Mouse (Mus musculus): ENCODE measurements around the gene Ivd.
A peak's percentile ranks its signal among the peaks of the same experiment; 100 is the strongest.

The Ivd gene

DNA sequence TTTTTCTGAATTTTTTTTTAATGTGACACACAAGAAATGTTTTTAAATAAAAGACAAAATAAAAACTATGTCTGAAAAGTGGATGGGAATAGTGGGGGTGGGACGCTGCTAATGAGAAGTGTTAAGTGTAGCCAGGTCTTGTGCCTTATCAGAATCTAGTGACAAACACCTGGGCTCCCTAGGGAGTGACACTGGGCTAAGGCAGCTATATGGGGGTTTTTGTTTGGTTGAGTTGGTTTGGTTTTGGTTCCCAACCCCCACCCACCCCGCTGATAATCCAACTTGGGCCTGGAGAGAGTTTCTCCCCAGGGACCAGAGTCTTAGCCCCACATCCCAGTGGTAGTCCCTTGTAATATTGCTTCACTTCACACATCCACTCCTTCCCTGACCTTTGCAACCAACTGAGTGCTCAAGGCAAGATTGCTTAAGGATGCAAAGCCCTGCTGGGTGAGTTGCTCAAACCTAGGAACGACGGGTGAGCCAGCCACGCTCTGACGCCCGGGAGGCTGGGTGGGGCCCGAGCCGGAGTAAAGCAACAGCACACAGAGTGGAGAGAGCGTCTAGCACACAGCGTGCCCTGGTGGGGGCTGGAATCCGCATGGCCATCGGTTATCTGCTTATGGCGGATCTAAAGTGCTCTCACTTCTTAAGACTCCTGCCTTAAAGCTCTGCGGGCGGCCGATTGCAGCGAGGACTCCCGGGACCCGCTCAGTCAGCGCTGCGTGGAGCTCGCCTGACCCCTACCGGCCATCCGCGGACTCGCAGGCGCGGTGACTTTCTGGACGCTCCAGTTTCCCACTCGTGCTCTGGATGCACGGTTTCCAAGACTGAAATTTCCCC, 21.3 kb downstream of the Ivd start:
- peak; percentile 71 for DNase-seq (ENCODE audit: low spot score)

DNA sequence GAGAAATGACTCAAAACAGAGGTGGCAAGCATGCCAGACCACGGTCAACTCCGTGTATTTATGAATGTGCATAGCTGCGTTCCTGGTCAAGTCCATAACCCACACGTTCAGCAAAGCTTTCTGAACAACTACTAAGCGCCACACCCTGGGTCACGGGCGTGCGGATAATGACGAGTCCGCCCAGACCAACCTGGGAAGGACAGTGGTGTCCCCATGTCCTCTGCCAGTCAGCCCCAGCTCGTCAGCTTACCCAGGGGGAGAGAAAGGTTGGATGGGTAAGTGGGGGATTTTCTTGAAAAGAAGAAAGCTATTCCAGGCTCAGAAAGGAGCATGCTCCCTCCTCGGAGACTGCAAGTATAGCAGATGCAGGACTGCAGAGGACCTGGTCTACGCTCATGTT, 25.7 kb downstream of the Ivd start:
- DNase-seq (ENCODE audit: low spot score) = no peak

DNA sequence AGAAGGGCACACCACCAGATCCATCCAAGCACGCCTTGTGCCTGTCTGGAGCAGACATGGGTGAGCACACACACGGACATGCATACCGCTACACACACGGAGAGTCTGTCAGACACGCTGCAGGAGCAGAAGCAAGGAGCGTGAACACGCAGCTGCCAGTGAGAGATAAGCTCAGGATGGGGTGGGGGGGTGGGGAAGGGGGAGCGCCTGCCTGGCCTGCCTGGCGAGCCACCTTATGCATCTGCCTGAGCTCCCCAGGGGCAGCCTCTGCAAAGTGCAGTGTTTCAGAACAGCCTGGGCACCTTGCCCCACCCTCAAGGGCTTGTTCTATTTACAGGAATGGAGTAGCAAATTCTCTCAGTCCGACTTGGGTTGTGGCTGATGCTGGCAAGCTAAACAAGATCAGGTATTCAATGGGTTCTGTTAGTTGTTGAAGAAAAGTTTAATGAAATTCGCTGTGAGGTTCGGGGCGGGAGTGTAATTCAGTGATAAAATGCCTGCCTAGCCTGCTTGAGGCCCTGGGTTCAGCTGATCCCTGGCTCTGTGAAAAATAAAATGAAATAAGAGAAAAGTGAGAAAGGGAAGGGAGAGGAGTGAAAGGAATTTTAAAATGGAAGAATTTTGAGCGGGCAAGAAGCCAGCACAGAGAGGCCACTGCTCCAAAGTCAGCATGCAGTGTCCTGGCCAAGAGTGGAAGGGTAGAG, 26.2 kb downstream of the Ivd start:
- DNase-seq (ENCODE audit: low spot score) = no peak

DNA sequence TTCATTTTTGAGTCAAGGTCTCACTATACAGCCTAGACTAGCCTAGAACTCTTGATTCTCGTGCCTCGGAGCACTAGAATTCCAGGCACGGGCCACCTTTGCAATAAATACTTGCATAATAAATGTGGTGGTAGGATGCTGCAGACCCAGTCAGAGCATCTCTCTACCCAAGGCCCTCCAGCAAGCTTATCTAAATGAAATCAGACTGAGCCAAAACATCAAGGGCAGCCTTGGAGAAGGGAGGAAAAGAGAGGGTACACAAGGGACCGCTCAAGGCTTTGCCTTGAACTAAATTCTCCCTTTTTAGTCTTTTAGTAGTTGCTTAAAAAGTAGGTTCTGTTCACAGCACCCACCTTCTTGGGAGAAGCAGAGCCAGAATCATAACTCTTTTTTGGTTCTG, 29.4 kb downstream of the Ivd start:
- DNase-seq (ENCODE audit: low spot score) = peak; percentile 31

DNA sequence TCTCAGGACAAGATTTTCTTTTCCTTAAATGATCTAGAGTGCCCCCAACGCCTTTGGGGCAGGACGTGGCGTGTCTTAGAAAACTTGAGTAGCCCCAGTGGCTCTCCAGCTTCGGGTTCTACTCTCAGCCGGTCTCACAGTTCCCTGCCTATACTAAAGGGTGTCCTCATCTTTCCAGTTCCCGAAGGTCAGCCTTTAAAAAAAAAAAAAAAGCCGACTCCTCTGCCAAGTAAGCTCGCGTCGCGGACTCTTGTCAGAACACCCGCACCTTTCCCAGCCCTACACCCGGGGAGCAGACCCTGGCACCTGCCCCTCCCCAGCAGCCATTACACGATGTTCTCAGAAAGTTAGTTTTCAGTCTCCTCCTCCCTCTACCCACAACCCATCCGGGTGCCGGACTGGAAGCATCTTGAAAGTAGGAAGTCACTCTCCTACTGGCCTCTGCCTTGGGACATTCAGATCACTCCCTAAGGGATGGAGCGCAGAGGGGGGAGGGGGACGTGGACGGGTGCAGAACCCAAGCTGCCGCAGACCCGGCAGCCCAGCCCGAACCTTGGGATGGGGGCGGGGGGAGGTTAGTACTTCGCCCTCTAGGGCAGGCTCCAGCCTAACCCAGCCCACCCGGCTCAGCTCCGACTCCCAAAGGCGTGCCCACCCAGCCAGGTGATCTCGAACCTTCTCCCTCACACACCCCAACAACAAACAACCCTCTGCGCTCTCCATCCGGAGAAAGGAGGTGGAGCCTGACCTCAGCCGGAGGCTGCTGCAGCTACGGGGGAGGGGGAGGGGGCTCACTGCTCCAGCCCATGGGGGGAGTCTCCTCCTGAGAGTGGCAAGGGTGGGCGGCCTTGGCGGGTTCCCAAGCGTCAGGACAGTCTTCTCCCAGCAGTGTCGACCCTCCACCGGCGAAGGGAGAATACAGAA, 34.5 kb downstream of the Ivd start:
- peak; percentile 50 for DNase-seq (ENCODE audit: low spot score)

DNA sequence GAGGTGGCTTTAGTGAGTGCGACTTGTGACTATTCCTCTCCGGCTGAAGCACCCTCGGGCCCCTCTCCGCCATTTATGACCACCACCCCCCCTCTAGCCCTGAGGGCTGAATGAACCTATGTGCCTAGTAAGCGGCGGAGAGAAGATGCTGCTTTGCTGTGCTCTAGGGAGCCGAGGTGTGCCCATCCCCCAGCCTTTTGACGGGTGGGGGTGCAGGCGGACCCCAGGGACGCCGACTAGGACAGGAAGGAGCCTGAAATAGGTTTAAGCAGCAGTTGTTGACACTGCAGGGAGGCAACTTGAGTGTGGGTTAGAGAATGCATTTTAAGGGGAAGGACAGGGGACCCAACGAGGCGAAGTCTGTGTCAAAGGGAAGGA, 35.1 kb downstream of the Ivd start:
- DNase-seq (ENCODE audit: low spot score) = no peak

DNA sequence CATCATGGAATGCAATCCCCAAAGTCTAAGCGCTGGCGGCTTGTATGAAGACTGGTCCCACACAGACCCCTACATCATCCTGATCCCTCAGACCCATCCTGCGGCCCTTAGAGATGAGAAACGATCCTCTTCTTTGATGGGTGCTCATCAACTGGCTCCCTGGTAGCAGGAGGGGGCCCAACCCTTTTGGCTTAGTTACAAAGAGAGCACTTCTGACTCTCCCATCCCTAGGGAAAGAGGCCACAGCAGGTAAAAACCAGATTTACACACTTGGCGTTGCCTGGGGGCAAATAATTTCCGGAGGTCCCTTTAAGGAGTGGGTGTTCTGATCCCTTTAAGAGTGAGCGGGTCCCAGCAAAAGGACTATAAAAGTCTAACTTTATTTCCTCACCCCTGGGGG, 35.6 kb downstream of the Ivd start:
- DNase-seq (ENCODE audit: low spot score) = no peak

DNA sequence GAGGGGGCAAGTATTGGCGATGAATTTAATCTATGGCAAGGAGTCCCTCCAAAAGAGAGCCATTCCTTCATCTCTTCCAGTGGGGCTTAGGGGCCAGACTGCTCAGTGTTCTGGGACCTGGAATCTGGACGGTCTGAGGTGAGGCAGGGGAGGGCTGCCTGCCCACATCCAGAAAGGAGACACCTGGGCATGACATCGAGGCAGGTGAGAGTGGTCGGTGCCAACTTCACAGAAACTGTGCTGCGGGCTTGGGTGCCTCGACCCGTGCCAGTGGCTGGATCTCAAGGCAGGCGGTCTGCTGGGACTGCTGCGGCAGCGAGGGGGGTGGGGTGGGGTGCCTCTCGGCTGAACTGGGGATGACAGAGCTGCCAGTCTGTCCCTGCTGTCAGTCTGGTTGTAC, 36.1 kb downstream of the Ivd start:
- no peak for DNase-seq (ENCODE audit: low spot score)

DNA sequence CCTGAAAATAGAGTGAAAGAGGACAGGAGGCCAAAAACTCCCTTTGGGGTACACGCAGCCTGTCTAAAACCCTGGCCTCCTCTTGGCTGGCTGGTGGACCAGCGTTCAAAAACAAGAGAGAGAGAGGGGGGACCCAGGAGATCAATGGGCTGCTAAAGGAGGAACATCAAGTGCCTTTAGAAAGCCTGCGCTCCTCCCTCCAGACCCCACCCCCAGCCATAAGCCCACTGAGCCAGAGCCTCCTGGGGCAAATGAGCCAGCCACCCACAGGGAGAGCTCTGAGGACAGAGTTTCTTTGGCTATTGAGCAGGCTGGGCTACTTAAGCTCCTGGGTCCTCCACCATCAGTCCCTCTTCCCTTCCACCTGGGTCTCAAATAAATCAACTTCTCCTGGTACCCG, 37.0 kb downstream of the Ivd start:
- DNase-seq (ENCODE audit: low spot score) = no peak

DNA sequence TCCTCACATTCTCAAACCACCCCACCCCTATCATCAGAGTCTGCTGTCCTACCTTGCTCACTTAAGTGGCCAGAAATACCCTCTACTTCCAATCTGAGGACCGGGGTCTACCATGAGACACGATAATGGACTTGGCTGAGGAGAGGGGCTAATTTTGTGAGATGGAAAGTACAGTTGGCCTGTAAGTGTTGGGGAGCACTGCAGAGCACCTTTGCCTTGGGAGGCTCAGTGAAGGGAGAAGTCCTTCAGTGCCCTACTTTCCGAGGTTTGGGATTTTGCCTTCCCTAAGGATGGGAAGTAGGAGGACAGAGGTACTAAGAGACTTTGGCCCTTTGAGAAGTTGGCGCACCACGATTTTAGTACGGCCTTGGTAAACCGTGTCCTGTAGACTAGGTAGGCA, 37.6 kb downstream of the Ivd start:
- DNase-seq (ENCODE audit: low spot score) = no peak

DNA sequence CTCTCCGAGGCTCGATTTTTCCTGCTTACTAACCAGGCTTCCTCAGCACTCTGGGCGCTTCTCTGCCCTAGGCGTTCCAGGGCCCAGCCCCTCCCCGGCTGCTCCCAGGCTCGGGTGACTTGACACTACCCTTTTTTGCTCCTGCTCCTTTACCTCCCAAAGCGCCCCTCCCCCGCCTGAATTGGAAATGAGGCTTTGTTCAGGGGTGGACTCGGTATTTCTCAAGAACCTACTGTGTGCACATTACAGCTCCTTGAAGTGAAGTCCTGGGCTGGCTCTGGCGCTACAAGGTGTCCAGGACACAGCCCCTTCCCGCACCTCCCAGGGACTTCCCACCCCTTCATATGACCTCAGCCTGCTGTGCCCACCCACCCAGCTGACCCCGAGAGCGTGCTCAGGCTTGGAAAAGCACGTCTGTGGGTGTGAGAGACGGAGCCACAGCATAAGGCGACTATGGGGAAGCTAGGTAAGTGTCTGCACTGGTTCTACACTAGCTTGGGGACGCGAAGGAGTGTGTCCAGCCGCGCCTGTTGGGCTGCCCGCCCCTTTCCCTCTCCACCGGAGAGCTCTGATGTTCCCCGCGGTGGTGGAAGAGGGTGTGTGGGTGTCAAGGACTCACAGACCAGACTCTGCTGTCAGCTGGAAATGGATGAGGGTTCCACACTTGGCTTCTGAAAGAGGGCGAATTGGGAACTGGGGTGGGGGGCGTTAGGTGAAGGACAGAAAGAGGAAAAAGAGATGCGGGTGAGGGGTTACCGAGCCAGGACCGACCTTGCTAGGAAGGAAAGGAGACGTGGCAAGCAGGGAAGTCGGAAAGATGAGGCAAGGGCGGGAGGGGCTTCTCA, 38.4 kb downstream of the Ivd start, which contains the start of gene Bahd1:
TSS of gene Bahd1 (plus strand) at position 397 of the 845 bp plus-strand sequence.
- DNase-seq (ENCODE audit: low spot score) = peak; percentile 54

DNA sequence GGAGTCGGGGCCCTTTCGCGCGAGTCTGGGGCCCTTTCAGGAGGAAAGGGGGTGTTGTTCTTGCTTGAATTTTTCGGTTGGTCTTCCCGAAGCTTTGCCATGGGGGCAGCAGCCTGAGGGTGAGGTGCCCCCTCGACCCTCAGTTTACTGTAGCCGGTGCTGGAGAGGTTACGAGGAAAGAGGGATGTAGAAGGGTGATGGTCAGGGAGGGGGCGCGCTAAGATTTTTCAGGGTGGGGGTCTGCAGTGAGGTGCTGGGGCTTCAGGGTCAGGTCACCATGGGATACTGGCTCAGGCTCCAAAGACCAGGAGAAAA, 39.0 kb downstream of the Ivd start:
- DNase-seq (ENCODE audit: low spot score) = no peak

DNA sequence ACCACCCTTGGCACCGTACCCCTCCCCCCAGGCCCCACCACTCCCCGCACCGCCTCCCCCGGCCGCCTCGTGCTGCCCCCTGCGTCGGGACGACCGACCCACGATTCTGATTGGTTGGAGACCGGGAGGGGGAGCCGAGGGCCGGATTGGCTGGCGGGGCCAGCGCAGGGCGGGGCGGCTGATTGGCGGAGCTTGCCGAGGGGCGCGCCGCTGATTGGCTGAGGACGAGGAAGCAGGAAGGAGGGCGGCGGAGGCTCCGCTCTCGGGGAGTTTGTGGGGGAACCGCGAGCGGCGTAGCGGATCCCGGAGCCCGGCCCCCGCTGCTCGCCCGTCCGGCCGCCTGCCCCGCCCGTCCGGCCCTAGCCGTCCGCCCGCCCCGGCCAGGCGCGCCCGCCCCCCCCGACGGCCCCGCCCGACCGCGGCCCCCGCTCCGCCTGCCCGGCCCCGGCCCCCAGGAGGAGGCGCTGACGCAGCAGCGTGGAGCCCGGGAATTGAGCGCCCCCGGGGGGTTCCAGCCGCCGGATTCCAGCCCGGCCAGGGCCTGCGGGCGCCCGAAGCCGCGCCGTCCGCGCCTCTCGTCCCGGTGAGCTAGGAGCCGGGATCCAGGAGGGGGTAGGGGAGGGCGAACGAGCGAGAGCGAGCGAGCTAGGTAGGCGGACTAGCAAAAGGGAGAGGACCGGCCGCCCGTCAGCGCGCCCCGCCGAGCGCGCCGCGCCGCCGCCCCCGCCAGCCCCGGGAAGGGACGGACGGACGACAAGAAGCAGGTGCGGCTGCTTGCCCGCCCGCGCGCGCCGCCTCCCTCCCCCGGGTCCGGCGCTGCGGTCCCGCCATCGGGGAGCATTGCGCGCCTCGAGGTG, 39.6 kb downstream of the Ivd start:
- peak; percentile 98 for DNase-seq (ENCODE audit: low spot score)

DNA sequence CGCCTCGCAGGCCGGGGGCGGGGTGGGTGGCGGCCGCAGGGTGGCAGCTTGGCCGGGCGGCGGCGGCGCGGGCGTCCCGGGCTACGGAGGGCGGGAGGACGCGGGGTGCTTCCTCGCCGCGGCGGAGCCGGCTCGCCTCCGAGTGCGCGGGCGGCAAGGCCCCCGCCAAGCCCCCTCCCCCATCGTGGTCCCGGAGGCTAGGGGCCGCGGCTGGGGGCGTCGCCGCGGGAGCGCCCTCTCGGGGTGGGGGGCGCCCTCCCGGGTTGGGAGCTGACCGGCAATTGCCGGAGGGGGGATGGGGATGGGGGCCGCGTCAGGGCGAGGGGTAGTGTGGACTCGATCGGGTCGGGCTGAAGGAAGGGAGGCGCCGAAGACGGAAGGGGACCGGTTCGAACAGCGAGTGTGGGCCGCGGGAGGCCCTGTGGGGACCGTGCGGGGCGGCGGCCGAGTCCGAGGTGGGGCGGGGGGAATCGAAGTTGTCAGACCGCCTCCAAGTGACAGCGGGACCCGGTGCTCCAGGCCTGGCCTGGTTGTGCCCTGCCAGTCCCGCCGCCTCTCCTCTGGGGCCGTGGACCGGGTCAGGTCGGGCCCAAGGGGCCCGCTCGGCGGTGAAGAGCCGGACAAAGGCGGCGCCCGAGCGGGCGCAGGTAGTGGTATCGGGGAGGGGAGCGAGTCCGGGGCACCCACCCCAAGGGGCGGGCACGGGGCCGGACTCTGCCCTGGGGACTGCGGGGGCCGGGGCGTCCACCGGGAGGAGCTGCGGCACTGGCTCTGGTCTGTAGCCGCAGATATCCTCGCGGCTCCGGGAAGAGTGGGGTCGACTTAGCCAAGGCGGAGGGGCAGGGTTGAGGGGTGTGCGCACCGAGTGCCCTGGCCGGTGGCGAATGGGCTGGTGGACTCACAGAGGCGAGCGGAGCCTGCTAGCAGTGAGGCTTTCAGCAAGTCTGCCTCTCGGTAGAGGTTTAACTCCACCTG, 40.6 kb downstream of the Ivd start:
- peak; percentile 42 for DNase-seq (ENCODE audit: low spot score)

DNA sequence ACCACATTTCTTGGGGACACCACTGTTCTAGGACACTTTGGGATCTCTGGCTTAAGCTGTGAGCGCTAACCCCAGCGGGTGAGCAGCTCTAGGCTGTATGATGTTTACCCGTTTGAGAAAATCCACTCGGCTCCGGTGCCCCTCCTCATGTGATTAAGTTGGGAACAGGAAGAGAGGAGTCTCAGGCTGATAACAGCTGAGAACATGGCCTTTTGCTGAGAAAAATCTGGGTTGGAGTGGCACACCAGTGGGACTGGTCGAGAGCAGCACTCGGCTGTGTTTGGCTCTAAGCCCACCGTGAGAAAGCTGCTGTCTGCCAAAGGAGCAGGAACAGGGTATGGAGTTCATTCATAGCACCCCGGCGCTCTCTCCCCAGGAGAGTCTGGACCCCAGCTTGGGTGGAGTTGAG, 41.6 kb downstream of the Ivd start:
- DNase-seq (ENCODE audit: low spot score) = no peak

DNA sequence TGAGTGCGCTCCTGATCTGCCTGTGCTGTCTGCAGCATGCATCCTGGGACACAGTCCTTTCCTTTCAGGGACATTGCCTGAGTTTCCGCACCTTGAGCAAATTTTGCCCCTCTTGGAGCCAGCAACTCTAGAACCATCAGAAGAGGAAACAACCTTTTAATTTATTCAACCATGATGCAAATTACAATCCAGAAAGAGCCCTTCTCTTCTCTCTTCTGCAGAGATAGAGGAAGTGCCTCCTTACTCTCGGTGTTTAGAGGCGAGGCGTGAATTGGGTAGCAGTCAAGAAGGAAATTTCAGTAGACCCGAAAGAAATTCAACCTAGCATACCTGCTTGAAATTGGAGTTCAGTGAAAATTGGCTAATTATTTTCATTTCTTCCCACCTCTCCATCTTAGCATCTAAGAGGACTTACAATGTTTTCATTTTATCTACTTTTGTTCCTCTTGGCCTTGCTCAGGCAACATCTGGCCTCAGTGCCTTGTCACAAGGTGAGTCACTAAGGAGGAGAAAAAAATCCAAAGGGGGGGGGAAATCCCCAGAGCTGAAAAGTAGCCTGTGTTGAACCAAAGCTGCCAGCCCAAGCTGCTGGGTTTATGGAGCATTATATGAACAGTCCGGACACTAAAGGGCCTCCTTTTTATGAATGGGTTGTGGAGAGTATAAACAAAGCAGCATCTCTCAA, 43.8 kb downstream of the Ivd start:
- DNase-seq (ENCODE audit: low spot score) = no peak

DNA sequence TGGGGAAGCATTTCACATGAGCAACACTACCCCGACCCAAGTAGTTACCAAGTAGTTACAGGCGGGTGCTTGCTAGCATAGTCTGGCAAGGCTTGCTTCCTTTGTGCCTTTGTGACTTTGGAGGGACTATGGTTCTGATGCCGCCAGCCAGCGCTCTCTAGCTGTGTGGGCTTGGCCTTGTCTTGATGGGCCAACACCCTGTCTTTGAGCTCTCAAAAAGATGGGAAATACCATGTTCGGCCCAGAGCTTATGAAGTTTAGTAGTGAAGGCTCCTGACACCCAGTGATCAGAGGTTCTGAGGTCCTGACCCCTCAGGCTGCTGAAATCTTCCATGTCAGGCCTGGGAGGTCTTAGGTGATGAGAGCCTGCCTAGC, 44.4 kb downstream of the Ivd start:
- DNase-seq (ENCODE audit: low spot score) = no peak

DNA sequence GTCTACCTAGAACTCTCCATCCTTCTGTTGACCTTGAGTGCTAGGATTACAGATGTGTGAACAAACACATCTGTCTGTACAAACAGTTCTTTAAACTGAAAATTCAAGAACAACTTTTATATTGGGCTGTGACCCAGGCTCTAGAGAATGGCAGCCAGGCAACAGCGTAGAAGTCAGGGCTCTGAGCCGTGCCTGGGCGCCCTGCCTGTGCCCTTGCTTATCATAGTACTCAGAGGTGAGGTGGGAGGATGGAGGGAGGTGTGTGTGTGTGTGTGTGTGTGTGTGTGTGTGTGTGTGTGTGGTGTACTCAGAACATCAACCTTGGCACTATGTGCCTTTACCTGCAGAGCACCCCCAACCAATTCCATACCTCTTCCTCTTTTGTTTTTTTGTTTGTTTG, 46.0 kb downstream of the Ivd start:
- no peak for DNase-seq (ENCODE audit: low spot score)

DNA sequence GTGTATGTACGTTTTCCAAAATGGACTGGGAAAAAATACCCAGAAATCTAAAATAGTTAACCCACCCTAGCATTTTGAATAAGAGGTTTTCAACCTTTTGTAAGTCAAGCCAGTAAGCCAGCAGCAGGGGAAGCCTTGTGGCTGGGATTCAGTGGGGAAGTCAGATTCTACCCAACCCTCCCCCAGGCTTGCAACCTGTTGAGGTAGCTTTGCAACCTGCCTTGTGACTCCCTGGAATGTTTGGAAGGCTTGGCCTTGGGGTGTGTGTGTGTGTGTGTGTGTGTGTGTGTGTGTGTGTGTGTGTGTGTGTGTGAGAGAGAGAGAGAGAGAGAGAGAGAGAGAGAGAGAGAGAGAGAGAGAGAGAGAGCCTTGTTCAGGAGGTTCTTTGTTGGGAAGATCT, 47.4 kb downstream of the Ivd start:
- no peak for DNase-seq (ENCODE audit: low spot score)
